ENCODE assay signal across 16 mouse cellular contexts in genomic region chr1:35332340-35332684, GRCm38 (mm10).
"Had no signal": no experiment of that assay in that cellular context is flagged by ENCODE, and none has a peak within 500 bp of the region (broad histone marks: within the 10 kb centered on the region; RNA-seq: fewer than 3 reads in every experiment).

No protein-coding gene starts in this region.

- H3K4me2 ChIP-seq: limb, embryonic 12.5 days; limb, embryonic 15.5 days; liver, embryonic 11.5 days; lung, embryonic 14.5 days; midbrain, embryonic 11.5 days had no signal

- H3K36me3 ChIP-seq: limb, embryonic 12.5 days; limb, embryonic 15.5 days had no signal

- H3K9ac ChIP-seq: limb, embryonic 12.5 days; limb, embryonic 15.5 days; liver, embryonic 14.5 days; liver, postnatal 0 days; lung, embryonic 14.5 days had no signal

- ATAC-seq: liver, postnatal 0 days had no signal

- H3K27ac ChIP-seq: layer of hippocampus, adult 2 months; left cerebral cortex, adult 2 months; limb, embryonic 12.5 days; limb, embryonic 15.5 days; liver, embryonic 14.5 days had no signal

- DNase-seq: layer of hippocampus, postnatal 36 days; left cerebral cortex, postnatal 4 days; liver, postnatal 0 days; lung, embryonic 14.5 days; lung, postnatal 10 days; lung, postnatal 36 days; midbrain, embryonic 14.5 days; thymus, adult 18-20 months; thymus, postnatal 36 days had no signal

- H3K27me3 ChIP-seq: limb, embryonic 12.5 days; limb, embryonic 15.5 days had no signal

- H3K4me1 ChIP-seq: limb, embryonic 12.5 days; limb, embryonic 15.5 days had no signal

- H3K9me3 ChIP-seq: limb, embryonic 12.5 days; limb, embryonic 15.5 days had no signal

- H3K4me3 ChIP-seq: layer of hippocampus, adult 2 months; left cerebral cortex, adult 2 months; limb, embryonic 12.5 days; limb, embryonic 15.5 days had no signal
